Mouse (Mus musculus): ENCODE measurements around the gene Pnpo. TPM values are rescaled to one million over a fixed set of nuclear protein-coding genes. Genes with fewer than 3 reads are reported as not detected.

The Pnpo gene
- total RNA-seq, 2 experiments from 2014 or later: 37.4 to 37.5 TPM

Other genes with a start within 250 kb of the Pnpo start
- 10 to 100 TPM; 43.3 to 47.3 TPM for gene Snx11, start 166.4 kb downstream of the Pnpo start, total RNA-seq (2021)
- gene Cbx1, start 154.9 kb downstream of the Pnpo start, total RNA-seq (2021): 10 to 100 TPM; 47.0 to 47.7 TPM
- gene Nfe2l1, start 114.0 kb downstream of the Pnpo start, total RNA-seq (2021): 100 to 1,000 TPM; 258 to 264 TPM
- 1 to 10 TPM; 3.8 to 6.0 TPM for gene Copz2, start 94.1 kb downstream of the Pnpo start, total RNA-seq (2021)
- 10 to 100 TPM; 28.1 to 32.3 TPM for gene Cdk5rap3, start 27.5 kb downstream of the Pnpo start, total RNA-seq (2021)
- gene Prr15l, start 15.9 kb downstream of the Pnpo start, total RNA-seq (2021): not detected
- gene Sp2, start 39.0 kb upstream of the Pnpo start, total RNA-seq (2021): 10 to 100 TPM; 12.8 to 13.5 TPM
- 1 to 10 TPM; 2.1 to 2.2 TPM for gene Sp6, start 69.4 kb upstream of the Pnpo start, total RNA-seq (2021)
- gene Scrn2, start 86.0 kb upstream of the Pnpo start, total RNA-seq (2021): 1 to 10 TPM; 3.6 to 3.7 TPM
- gene Lrrc46, start 97.4 kb upstream of the Pnpo start, total RNA-seq (2021): under 1 TPM; 0.66 to 0.71 TPM
- 10 to 100 TPM; 67.9 to 68.8 TPM for gene Mrpl10, start 97.6 kb upstream of the Pnpo start, total RNA-seq (2021)
- gene Osbpl7, start 106.6 kb upstream of the Pnpo start, total RNA-seq (2021): 10 to 100 TPM; 11.2 to 15.3 TPM
- under 1 TPM; 0.18 to 0.30 TPM for gene Tbx21, start 171.3 kb upstream of the Pnpo start, total RNA-seq (2021)
- gene Tbkbp1, start 207.5 kb upstream of the Pnpo start, total RNA-seq (2021): 10 to 100 TPM; 45.7 to 47.7 TPM
- 100 to 1,000 TPM; 112 to 118 TPM for gene Kpnb1, start 243.9 kb upstream of the Pnpo start, total RNA-seq (2021)

Measured in left cerebral cortex, postnatal 25 days (tissue).